12 mouse cellular contexts compared by ENCODE assay signal in genomic region chr6:116626417-116626816, GRCm38 (mm10). TPM values are rescaled to one million over a fixed set of nuclear protein-coding genes. Genes with fewer than 3 reads are reported as not detected.
"Had no signal": no experiment of that assay in that cellular context is flagged by ENCODE, and none has a peak within 500 bp of the region (broad histone marks: within the 10 kb centered on the region; RNA-seq: fewer than 3 reads in every experiment).

No protein-coding gene starts in this region.

RNA-seq across cellular contexts. Expression of gene Olfr215, which starts 42.4 kb away (rescaled TPM):
- polyA plus RNA-seq: neural tube, embryonic 13.5 days; neural tube, embryonic 14.5 days; neural tube, embryonic 15.5 days; small intestine, adult 2 months; spleen, adult 2 months; stomach, embryonic 14.5 days; stomach, embryonic 15.5 days; stomach, embryonic 16.5 days; stomach, postnatal 0 days; thymus, adult 2 months; thymus, postnatal 0 days; urinary bladder, adult 2 months had no signal
